Mouse (Mus musculus) testis, adult 2 months (tissue): Measurements from ENCODE around the gene Vash2.

ENCODE experiments used
- CTCF ChIP-seq: fragments of 200-500 bp; IDR thresholded peaks from 2 replicates; pipeline ENCODE4 v1.5.1; 2012; ENCODE audit warnings: low read depth, mild to moderate bottlenecking, inconsistent platforms, low read length, moderate library complexity; ENCODE audit not compliant: control insufficient read depth, insufficient read depth, insufficient replicate concordance
- POLR2A ChIP-seq: fragments of 200-500 bp; IDR thresholded peaks from 2 replicates; pipeline ENCODE4 v1.6.1; 2012; ENCODE audit warnings: low read depth, mild to moderate bottlenecking, inconsistent platforms, low read length, moderate library complexity; ENCODE audit not compliant: control insufficient read depth

DNA sequence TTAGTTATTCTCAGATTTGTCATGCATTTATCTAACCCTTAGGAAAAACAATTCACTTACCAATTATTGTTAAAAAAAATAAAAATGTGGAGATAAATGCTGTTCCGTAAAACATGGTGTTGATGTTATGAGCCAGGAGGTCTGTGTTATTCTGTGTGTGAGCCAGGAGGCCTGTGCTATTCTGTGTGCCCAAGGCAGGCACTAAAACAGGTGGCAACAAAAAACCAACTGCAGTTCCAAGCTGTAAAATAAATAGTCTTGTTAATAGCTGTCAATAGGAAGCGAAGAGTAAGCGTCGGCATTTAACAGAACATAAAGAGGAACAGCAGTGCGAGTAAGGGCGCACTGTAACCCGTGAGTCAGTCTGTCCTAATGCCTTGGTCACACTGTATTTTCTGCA, 41.9 kb upstream of the Vash2 start:
- no peak for TF ChIP-seq CTCF
- no peak for TF ChIP-seq POLR2A
